ENCODE assay signal across 8 mouse cellular contexts in the genomic region with DNA sequence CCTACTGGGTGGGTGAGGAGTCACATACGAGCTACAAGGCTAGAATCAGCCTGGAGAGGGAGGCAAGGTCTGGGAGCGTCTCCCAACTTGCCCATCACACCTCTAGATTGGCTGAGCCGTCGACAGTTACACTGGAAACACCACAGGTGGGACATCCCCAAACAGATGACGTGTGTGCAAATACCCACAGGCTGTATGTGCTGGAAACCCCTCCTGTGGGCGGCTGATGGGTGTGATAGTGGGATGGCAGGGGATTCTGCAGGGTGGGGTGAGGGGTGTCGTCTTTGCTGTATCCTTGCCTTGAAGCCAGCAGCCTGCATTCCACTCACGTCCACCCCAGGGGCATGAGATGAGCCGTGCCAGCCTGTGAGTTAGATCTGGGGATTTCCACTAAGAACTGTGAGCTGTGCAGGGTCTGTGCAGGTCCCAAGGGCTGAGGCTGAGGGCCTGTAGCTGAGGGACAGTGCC. TPM values are rescaled to one million over a fixed set of nuclear protein-coding genes. Genes with fewer than 3 reads are reported as not detected.
A peak's percentile ranks its signal among the peaks of the same experiment; 100 is the strongest.
DNase-seq lines count a peak whose midpoint lies in the region; ATAC-seq and TF ChIP-seq lines count a peak whose summit lies in the region.

No protein-coding gene starts in this region.

- DNase-seq in cerebellum, adult 11-12 months: peak; percentile 42
- DNase-seq in thymus, adult 2 months: no peak
- no peak for DNase-seq in thymus, adult 18-20 months
- no peak for DNase-seq in limb, embryonic 10.5 days (ENCODE audit: low spot score)
- peak; percentile 2 for DNase-seq in retina, embryonic 14.5 days (ENCODE audit: low spot score)
- no peak for DNase-seq in layer of hippocampus, postnatal 10 days (ENCODE audit: low spot score in 2 of 2)
- DNase-seq in adipocyte (ENCODE audit: low spot score): no peak

- no peaks in the 10 kb centered on the region; the same call in 1 of the 2 replicates for H3K27me3 ChIP-seq in thymus, adult 2 months (ENCODE audit: control insufficient read depth, insufficient read depth, low read length)
- peaks cover 20% of the 10 kb centered on the region for H3K27me3 ChIP-seq in limb, embryonic 10.5 days (ENCODE audit: low read depth, poor library complexity, severe bottlenecking)

- no peak for ATAC-seq in cerebellum, adult (ENCODE audit: insufficient number of reproducible peaks, low FRiP score, low TSS enrichment)

- H3K4me3 ChIP-seq in thymus, adult 2 months (ENCODE audit: control insufficient read depth, insufficient read depth, low read length): no peak overlapping the region
- peak overlapping the region; percentile 63 for H3K4me3 ChIP-seq in limb, embryonic 10.5 days

- 66% methylated on average over 9 of the region's 9 CpGs for WGBS in thymus, adult 2 months
- 68% methylated on average over 9 of the region's 9 CpGs for WGBS in limb, embryonic 10.5 days

- peaks cover 67% of the 10 kb centered on the region for H3K4me1 ChIP-seq in thymus, adult 2 months (replicated peaks; ENCODE audit: control insufficient read depth, insufficient read depth, low read length)
- H3K4me1 ChIP-seq in limb, embryonic 10.5 days: peaks cover 46% of the 10 kb centered on the region

- peak overlapping the region; percentile 91 for H3K27ac ChIP-seq in thymus, adult 2 months (ENCODE audit: control insufficient read depth, insufficient read depth, low read length)
- peak overlapping the region; percentile 90 for H3K27ac ChIP-seq in limb, embryonic 10.5 days

- no peak for TF ChIP-seq POLR2A in thymus, adult 2 months (IDR thresholded peaks at IDR 0.05; ENCODE audit: control insufficient read depth, extremely low read depth, insufficient read depth, low read length, poor library complexity)

- no peaks in the 10 kb centered on the region; the same call in 1 of the 2 replicates for H3K36me3 ChIP-seq in thymus, adult 2 months (ENCODE audit: control insufficient read depth, insufficient read depth, low read length)
- H3K36me3 ChIP-seq in limb, embryonic 10.5 days: peaks cover 40% of the 10 kb centered on the region

- no peak for TF ChIP-seq CTCF in thymus, adult 2 months (IDR thresholded peaks at IDR 0.05; ENCODE audit: borderline replicate concordance, control insufficient read depth, extremely low read depth, insufficient read depth, low read length, poor library complexity)

- no peaks in the 10 kb centered on the region for H3K9me3 ChIP-seq in limb, embryonic 10.5 days (replicated peaks)

RNA-seq across cellular contexts. Expression of a gene that starts 4.7 kb away (rescaled TPM):
- polyA plus RNA-seq in thymus, adult 2 months (2012; rRNA removed): 82.1 and 85.2 TPM in 2 replicates
- 1.2 and 1.5 TPM in 2 replicates for polyA plus RNA-seq in limb, embryonic 10.5 days (2016; fragmentation: Nextera tagmentation; extraction: Ambion mirVana)
- not detected for total RNA-seq in layer of hippocampus, postnatal 10 days (2021)

RNA-seq across cellular contexts. Expression of a gene that starts 17.0 kb away (rescaled TPM):
- polyA plus RNA-seq in thymus, adult 2 months (2012; rRNA removed): 68.9 and 81.3 TPM in 2 replicates
- polyA plus RNA-seq in limb, embryonic 10.5 days (2016; fragmentation: Nextera tagmentation; extraction: Ambion mirVana): 0.60 and 0.61 TPM in 2 replicates
- total RNA-seq in layer of hippocampus, postnatal 10 days (2021): 1 to 10 TPM; 1.2 to 2.2 TPM

RNA-seq across cellular contexts. Expression of a gene that starts 28.5 kb away (rescaled TPM):
- polyA plus RNA-seq in thymus, adult 2 months (2012; rRNA removed): 2.4 and 3.5 TPM in 2 replicates
- 0.54 and 0.67 TPM in 2 replicates for polyA plus RNA-seq in limb, embryonic 10.5 days (2016; fragmentation: Nextera tagmentation; extraction: Ambion mirVana)
- total RNA-seq in layer of hippocampus, postnatal 10 days (2021): under 1 TPM; 0.13 to 0.16 TPM

RNA-seq across cellular contexts. Expression of a gene that starts 38.0 kb away (rescaled TPM):
- polyA plus RNA-seq in thymus, adult 2 months (2012; rRNA removed): 65.6 and 68.4 TPM in 2 replicates
- 143 and 149 TPM in 2 replicates for polyA plus RNA-seq in limb, embryonic 10.5 days (2016; fragmentation: Nextera tagmentation; extraction: Ambion mirVana)
- 100 to 1,000 TPM; 128 to 136 TPM for total RNA-seq in layer of hippocampus, postnatal 10 days (2021)

RNA-seq across cellular contexts. Expression of a gene that starts 38.2 kb away (rescaled TPM):
- polyA plus RNA-seq in thymus, adult 2 months (2012; rRNA removed): 9.5 and 10.8 TPM in 2 replicates
- polyA plus RNA-seq in limb, embryonic 10.5 days (2016; fragmentation: Nextera tagmentation; extraction: Ambion mirVana): 13.3 and 14.8 TPM in 2 replicates
- 10 to 100 TPM; 10.6 to 11.6 TPM for total RNA-seq in layer of hippocampus, postnatal 10 days (2021)

Comparison
In these comparisons a context has a peak if more than half of its experiments do, and no peak if none do; other contexts are left out.
1. DNase-seq: peak in cerebellum, adult 11-12 months (single experiment) and retina, embryonic 14.5 days (single experiment); none in thymus, adult 2 months (single experiment), thymus, adult 18-20 months (0 of 2), limb, embryonic 10.5 days (single experiment), layer of hippocampus, postnatal 10 days (0 of 2) and adipocyte (single experiment).
2. RNA of a gene that starts 4.7 kb away (polyA plus RNA-seq): 82.1 to 85.2 TPM in thymus, adult 2 months; 1.2 to 1.5 TPM in limb, embryonic 10.5 days; every median in the first group is over 10 times any median in the second.
3. RNA of a gene that starts 17.0 kb away (polyA plus RNA-seq): 68.9 to 81.3 TPM in thymus, adult 2 months; 0.60 to 0.61 TPM in limb, embryonic 10.5 days; every median in the first group is over 10 times any median in the second.